In genomic region chr13:100939677-100940076, GRCm38 (mm10) we compare ENCODE assay signal across 9 mouse cellular contexts.
DNase-seq lines count a peak whose midpoint lies in the region; ATAC-seq and TF ChIP-seq lines count a peak whose summit lies in the region.
"Had no signal": no experiment of that assay in that cellular context is flagged by ENCODE, and none has a peak within 500 bp of the region (broad histone marks: within the 10 kb centered on the region; RNA-seq: fewer than 3 reads in every experiment).

No protein-coding gene starts in this region.

- ATAC-seq in forebrain, embryonic 12.5 days (ENCODE audit: low FRiP score) = peak; percentile 41; the same call in 1 of the 2 replicates
- ATAC-seq in limb, embryonic 11.5 days (ENCODE audit: insufficient number of reproducible peaks, low FRiP score, low TSS enrichment, low read depth) = peak; percentile 36; the same call in 1 of the 2 replicates

- H3K27me3 ChIP-seq in thymus, adult 2 months (ENCODE audit: control insufficient read depth, insufficient read depth, low read length) = no peaks in the 10 kb centered on the region
- no peaks in the 10 kb centered on the region for H3K27me3 ChIP-seq in forebrain, embryonic 12.5 days
- H3K27me3 ChIP-seq in limb, embryonic 11.5 days (ENCODE audit: control insufficient read depth, insufficient read depth, low read length) = no peaks in the 10 kb centered on the region
- H3K27me3 ChIP-seq: neural tube, embryonic 13.5 days had no signal

- no peaks in the 10 kb centered on the region for H3K9me3 ChIP-seq in forebrain, embryonic 12.5 days
- H3K9me3 ChIP-seq in limb, embryonic 11.5 days (ENCODE audit: control insufficient read depth, low read length) = no peaks in the 10 kb centered on the region
- H3K9me3 ChIP-seq: neural tube, embryonic 13.5 days had no signal

- TF ChIP-seq POLR2A in thymus, adult 2 months (IDR thresholded peaks at IDR 0.05; ENCODE audit: control insufficient read depth, extremely low read depth, insufficient read depth, low read length, poor library complexity) = no peak

- peak; percentile 17 for DNase-seq in thymus, adult 2 months
- DNase-seq in thymus, adult 18-20 months = no peak
- DNase-seq in c-Kit-negative CD71-positive TER-119-positive erythroid progenitor cells, embryonic 14.5 days (ENCODE audit: low read depth, low spot score) = peak; percentile 15
- DNase-seq in kidney, adult 8-10 months = peak; percentile 41 to 55
- peak; percentile 70 for DNase-seq in limb, embryonic 11.5 days (ENCODE audit: low spot score)
- DNase-seq in retina, embryonic 14.5 days (ENCODE audit: low spot score) = peak; percentile 86
- no peak for DNase-seq in urinary bladder, postnatal 4 days (ENCODE audit: low spot score in 2 of 2)

- H3K4me1 ChIP-seq in thymus, adult 2 months (replicated peaks; ENCODE audit: control insufficient read depth, insufficient read depth, low read length) = no peaks in the 10 kb centered on the region
- no peaks in the 10 kb centered on the region for H3K4me1 ChIP-seq in forebrain, embryonic 12.5 days
- 0 out of 2 replicates have a peak, but pooled peaks cover 5% of the 10 kb centered on the region for H3K4me1 ChIP-seq in limb, embryonic 11.5 days (ENCODE audit: control insufficient read depth, insufficient read depth, low read length)
- H3K4me1 ChIP-seq: neural tube, embryonic 13.5 days had no signal

- TF ChIP-seq CTCF in thymus, adult 2 months (IDR thresholded peaks at IDR 0.05; ENCODE audit: borderline replicate concordance, control insufficient read depth, extremely low read depth, insufficient read depth, low read length, poor library complexity) = no peak

- no peaks in the 10 kb centered on the region for H3K36me3 ChIP-seq in thymus, adult 2 months (ENCODE audit: control insufficient read depth, insufficient read depth, low read length)
- H3K36me3 ChIP-seq in forebrain, embryonic 12.5 days (replicated peaks) = no peaks in the 10 kb centered on the region
- H3K36me3 ChIP-seq in limb, embryonic 11.5 days (ENCODE audit: control insufficient read depth, insufficient read depth, low read length) = no peaks in the 10 kb centered on the region
- H3K36me3 ChIP-seq: neural tube, embryonic 13.5 days had no signal

- WGBS in thymus, adult 2 months = 55% methylated on average over 4 of the region's 4 CpGs
- WGBS in forebrain, embryonic 12.5 days = 45% methylated on average over 4 of the region's 4 CpGs
- 39% methylated on average over 4 of the region's 4 CpGs for WGBS in limb, embryonic 11.5 days

- no peak overlapping the region for H3K4me3 ChIP-seq in thymus, adult 2 months (ENCODE audit: control insufficient read depth, insufficient read depth, low read length)
- H3K4me3 ChIP-seq in forebrain, embryonic 12.5 days (replicated peaks) = no peak overlapping the region
- no peak overlapping the region for H3K4me3 ChIP-seq in limb, embryonic 11.5 days (ENCODE audit: low read depth, low read length)
- H3K4me3 ChIP-seq: neural tube, embryonic 13.5 days had no signal

- H3K4me2 ChIP-seq in forebrain, embryonic 12.5 days = no peak overlapping the region
- no peak overlapping the region for H3K4me2 ChIP-seq in limb, embryonic 11.5 days (ENCODE audit: low read depth, severe bottlenecking)
- H3K4me2 ChIP-seq: neural tube, embryonic 13.5 days had no signal

- no peak overlapping the region for H3K27ac ChIP-seq in thymus, adult 2 months (ENCODE audit: control insufficient read depth, insufficient read depth, low read length)
- H3K27ac ChIP-seq in forebrain, embryonic 12.5 days = no peak overlapping the region
- H3K27ac ChIP-seq in limb, embryonic 11.5 days (replicated peaks; ENCODE audit: low read depth, low read length) = no peak overlapping the region
- H3K27ac ChIP-seq: neural tube, embryonic 13.5 days had no signal

- H3K9ac ChIP-seq in forebrain, embryonic 12.5 days = no peak overlapping the region
- H3K9ac ChIP-seq in limb, embryonic 11.5 days (ENCODE audit: low read length) = no peak overlapping the region
- H3K9ac ChIP-seq: neural tube, embryonic 13.5 days had no signal

Comparison
In these comparisons a context has a peak if more than half of its experiments do, and no peak if none do; other contexts are left out.
1. DNase-seq: peak in thymus, adult 2 months (single experiment), c-Kit-negative CD71-positive TER-119-positive erythroid progenitor cells, embryonic 14.5 days (single experiment), kidney, adult 8-10 months (2 of 2), limb, embryonic 11.5 days (single experiment) and retina, embryonic 14.5 days (single experiment); none in thymus, adult 18-20 months (0 of 2) and urinary bladder, postnatal 4 days (0 of 2).